Mouse (Mus musculus) kidney, postnatal 4 days (tissue): Measurements from ENCODE around the gene Irak2.
A peak's percentile ranks its signal among the peaks of the same experiment; 100 is the strongest.
"Not testable (repeated sequence)": the region's sequence is repeated elsewhere in the genome, so short reads cannot be mapped to it uniquely, and the experiment has no call there.

ENCODE experiments used
- DNase-seq, 2 experiments: peaks; one replicate each; pipeline ENCODE4 v3.0.0; 2021; ENCODE audit warnings: mixed read lengths in 2 of 2

Irak2 gene

DNA sequence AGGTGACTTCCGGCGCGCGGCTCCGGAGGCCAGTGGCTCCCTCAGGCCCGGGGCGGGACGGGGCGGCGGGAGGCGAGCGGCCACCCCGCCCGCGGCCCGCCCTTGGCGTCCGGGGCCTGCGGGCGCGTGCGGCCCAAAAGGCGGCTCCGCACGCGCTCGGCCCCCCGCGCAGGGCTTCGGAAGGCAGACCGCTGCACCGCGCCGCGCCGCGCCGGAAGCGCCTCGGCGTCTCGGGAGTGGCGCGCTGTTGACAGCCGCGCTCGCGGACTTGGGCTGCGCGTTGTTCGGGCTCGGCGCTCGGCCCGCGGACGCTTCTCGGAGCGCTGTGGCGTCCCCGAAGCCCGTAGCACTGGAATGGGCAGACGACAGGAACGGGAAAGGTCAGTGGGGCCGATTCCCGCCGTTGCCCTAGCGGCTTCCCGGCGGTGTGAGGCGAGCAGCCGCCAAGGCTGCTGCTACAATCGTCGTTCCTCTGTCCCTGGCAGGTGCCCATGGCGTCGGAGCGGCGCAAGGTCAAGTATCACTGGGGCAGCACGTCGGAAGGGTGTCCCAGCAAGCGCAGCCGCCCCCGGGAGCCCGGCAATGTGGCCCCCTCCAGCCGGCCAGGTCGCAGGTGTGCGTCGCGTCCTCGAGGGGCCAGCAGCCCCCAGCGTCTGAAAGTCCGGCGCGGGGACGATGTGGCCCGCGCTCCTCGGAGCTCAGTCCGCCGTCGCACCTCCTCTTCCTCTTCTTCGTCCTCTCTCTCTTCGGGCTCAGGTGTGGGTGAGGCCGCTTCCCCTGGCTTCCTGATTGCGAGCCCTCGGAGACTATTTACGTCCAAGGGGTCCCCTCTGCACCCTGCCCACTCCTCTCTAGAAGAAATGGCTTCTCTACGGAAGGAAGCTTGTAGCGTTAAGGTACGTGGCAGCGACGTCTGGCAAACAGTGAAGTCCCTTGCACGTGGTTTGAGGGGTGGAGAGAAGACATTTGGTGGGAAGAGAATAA is 59.2 kb downstream of the Irak2 start:
- DNase-seq = peak in 1 of 2 experiments; percentile 14

DNA sequence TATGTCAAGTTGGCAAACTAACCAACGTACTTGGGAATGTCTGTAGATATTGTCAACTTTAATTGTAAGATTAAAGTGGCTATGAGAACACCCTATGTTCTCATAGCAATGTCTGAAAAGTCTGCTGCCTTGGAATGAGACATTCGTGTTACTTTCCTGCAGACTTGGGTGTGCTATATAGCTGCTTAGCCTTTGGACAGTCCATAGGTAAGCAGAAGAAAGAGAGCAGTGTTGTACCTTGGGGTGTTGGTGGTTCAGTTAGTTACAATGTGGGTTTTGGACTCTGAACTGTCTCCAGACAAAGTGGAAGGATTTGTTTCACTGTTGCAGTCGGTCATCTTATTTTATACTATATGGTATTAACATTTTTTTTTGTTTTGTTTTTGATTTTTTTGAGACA is 74.5 kb downstream of the Irak2 start:
- no peak for DNase-seq

DNA sequence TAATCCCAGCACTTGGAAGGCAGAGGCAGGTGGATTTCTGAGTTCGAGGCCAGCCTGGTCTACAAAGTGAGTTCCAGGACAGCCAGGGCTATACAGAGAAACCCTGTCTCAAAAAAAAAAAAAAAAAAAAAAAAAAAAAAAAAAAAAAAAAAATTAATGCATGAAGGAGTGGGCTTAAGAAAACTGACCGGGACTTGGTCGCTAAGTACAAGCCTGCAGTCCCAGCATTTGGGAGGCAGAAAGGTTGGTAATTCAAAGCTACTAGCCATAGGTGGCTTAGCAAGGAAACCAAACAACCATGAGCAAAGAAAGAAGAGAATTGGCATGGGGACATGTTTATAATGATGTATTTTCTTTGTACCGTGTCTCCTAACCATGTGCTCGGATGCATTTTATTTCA is 75.1 kb downstream of the Irak2 start:
- not testable (repeated sequence) for DNase-seq

DNA sequence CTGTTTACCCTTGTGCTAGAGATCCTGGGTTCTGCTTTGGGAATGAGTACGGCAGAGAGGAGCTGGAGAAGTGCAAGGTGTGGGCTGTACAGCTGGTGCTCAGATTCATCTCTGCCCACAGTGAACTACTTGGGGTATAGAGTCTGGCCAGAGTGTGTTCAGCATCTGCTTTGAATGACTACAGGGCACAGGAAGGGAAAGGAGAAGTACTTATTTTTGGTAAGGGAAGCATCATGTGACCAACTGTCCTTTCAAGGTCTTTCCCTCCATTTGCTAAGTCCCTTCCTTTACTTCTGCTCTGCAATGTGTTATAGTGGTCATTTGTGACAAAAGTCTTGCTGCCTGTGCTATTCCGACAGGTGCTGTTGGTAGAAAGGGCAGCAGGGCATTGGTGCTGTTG is 76.0 kb downstream of the Irak2 start:
- no peak for DNase-seq

DNA sequence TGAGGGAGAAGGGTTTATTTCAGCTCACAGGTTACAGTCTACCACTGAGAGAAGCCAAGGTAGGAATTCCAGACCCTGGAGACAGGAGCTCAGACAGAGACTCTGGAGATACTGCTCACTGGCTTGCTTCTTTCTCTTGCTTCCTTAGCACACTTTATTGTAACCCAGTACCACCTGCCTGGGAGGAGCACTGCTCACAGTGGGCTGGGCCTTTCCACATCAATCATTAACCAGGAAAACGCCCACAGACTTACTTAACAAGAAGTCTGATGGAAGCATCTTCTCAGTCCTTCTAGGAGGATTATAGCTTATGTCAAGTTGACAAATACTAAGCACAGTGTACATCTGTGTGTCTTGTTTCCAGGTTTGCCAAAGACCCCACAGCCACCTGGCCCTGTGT is 76.5 kb downstream of the Irak2 start:
- peak; percentile 9 to 26 for DNase-seq

DNA sequence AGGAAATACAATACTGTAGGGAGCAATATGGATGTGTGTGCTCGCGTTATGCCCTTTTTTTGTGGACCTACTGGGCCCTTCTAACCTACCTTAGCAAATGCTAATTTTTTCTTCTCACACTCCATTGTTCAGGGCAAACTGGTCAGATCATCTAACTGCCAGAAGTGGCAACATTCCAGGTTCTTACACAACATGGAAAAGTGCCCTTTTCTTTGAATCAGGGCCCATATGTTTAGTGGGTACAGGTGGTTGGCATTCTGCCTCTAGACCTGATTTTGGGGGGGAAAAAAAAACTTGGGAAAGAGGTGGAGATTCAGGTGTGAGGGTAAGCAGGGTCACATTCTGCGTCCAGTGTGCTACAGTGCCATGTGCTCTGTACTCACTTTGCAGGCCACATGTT is 79.3 kb downstream of the Irak2 start:
- no peak for DNase-seq

DNA sequence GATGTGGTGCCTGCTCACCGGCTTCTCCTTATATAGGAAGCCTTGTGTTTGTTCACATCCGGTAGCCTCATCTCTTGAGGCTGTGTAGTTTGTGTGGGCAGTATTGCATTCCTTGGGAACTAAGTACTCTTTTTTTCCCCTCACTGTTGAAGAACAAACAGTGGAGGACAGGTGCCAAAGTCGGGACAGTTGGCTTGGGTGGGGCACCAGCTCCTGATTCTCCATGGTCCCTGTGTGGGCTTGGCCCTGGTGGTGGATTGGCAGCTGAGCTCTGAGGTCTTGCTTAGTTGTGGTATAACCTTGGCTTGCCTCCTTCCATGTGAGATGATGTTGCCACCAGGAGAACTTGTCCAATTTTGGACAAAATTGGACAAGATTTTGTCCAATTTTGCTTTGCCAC is 81.6 kb downstream of the Irak2 start, which contains the start of gene Ghrl:
Gene Ghrl (minus strand): TSS at position 3 of the 400 bp plus-strand sequence.
- DNase-seq = no peak

DNA sequence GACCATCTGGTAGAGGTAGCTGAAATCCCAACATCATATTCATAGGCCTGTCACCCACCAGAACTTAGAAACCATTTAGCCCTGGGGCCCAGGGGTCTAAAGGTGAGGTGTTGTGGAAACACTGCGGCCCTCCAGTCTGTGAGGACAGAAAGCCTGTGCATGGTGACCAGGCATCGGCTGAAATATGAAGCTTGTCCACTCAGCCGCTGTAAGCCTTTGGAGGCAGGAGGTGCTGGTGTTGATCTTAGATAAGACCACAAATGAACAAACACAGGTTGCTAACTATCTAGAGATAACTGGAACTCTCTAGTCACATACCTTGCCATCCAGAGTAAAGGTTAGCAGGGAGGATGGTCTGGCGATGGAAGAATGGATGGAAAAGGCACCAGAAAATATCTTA is 82.8 kb downstream of the Irak2 start:
- DNase-seq = no peak

DNA sequence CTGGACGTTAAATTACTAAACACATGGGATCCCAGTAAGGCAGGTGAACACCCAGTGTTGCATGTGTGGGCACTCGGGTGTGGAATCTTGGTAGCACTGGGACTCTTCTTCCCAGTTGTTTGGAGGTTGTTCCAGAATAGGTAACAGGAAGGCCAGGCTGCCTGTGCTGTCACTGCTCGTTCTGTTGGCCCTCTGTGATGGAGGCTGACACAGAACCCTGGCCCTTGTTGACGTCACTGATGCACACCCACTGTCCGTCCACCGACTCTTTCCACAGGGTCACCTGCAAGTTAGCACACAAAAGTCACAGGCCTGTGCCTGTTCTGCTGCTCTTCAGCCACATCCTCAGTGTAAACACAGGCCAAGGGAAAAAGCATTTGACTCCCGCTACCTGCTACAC is 89.9 kb downstream of the Irak2 start:
- DNase-seq = no peak

DNA sequence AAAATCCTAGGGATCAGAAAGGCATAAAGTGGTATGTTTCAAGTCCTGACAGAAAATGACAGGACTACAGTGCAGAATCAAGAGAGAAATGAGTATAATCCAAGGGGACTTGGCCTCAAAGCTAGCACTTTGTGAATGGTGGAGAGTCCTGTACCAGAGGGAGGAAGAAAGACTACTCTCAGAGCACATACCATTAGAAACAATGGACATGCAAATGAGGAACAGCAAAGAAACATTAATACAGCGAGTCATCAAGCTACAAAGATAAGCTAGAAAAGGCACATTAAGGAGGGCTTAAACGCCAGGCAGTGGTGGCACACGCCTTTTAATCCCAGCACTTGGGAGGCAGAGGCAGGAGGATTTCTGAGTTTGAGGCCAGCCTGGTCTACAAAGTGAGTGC is 93.0 kb downstream of the Irak2 start:
- no peak for DNase-seq

DNA sequence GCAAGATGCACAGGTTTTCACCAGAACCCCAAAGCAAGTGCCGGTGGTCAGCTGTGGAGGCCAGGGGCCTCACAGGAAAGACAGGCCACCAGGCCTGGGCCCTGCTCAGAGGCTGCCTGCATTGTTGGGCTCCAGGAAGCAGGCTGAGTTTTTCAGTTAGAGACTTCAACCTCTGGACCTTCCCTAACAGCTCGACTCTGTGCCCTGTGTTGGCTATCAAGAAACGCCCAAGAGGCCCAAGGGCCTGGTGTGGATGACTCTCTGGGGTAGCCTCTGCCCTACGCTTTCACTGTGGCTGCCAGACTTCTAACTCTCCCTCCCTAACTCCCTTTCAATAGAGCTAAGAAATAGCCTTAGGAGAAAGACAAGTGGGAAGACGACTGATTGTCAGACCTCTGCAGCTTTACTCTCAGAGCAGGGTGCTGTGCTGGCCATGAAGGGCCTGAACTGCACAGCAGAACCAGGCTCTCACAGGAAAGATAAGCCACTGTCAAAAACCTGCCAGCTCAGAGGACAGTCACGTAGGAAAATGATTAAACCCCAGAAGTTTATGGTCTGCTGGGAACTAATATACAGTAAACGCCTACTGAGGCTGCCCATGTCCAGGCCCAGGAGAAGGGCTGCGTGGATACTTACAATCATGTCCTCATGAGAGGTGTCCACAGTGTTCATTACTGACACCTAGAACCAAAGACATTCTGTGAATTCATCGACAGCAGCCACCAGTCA is 99.2 kb downstream of the Irak2 start:
- no peak for DNase-seq

DNA sequence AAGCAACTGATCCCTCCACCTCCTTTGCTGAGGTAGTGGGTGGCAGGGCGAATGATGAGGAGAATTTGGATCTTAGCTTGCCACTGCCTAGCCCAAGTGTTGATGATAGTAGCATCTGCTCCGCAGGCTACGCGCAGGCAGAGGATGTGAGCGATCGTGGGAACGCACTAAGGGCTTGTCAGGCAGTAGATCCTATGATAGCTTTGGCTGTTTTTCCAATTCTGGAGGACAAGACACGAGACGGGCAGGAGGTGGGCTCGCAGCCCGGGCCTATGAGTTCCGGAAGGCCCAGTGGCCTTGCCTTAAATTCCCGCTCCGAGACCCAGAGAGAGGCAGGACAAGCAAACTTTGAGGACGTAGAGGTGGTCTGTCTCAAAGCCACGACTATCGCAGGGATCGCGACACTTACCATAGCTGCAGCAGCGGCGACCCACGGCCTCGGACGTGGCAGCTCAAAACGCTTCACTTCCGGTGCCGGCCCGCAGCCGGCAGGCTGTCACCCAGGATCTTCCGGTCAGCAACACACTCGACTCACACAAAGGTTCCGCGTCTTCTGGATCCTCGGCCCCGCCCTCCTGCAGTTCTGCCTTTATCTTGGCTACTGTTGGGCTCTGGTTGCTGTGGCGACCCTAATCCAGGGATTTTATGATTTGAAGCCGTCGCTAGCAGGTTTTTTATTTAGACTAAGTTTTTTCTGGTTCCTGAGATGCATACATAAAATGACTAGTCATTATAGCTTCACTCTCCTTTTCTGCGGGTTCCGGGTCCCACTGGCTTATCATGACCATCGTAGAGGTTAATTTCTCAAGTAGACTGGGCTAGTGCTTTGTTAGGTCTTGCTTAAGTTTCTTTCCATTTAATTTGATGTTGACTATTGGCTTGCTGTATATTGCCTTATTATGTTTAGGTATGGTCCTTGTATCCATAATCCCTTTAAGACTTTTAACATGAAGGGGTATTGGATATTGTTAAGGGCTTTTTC is 102.3 kb downstream of the Irak2 start, which contains the start of gene Sec13:
Gene Sec13 (minus strand): TSS at position 508 of the 982 bp plus-strand sequence.
- peak; percentile 91 to 92 for DNase-seq

DNA sequence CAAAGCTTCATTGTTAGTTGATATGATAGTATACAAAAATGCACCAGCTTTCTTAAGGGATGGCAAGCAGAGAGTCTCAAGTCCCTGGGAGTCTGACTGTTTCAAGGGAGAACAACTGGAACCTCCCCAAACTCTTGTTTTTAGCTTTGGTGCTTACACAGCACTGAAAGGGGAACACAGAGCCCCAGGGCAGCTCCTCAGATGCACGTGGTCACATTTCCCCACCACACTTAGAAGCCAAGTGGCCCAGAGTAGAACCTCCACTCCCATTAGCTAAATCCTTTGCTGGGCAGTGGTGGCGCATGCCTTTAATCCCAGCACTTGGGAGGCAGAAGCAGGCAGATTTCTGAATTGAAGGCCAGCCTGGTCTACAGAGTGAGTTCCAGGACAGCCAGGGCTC is 103.2 kb downstream of the Irak2 start:
- no peak for DNase-seq

DNA sequence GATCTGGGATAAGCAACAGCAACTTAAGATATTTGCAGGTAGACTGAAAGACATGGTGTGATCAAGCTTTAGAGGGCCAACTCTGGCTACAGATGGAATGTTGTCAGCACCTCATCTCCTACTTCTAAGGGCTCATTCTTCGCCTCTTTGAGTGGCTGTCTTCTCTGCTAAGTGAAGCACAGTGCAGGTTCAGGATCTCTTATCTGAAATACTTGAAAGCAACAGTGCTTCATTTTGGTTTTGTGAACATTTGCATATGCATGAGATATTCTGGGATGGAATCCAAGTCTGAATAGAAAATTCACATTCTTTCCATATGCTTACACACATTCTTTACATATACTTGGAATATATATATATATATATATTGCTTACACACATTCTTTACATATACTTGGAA is 104.1 kb downstream of the Irak2 start:
- DNase-seq = no peak

DNA sequence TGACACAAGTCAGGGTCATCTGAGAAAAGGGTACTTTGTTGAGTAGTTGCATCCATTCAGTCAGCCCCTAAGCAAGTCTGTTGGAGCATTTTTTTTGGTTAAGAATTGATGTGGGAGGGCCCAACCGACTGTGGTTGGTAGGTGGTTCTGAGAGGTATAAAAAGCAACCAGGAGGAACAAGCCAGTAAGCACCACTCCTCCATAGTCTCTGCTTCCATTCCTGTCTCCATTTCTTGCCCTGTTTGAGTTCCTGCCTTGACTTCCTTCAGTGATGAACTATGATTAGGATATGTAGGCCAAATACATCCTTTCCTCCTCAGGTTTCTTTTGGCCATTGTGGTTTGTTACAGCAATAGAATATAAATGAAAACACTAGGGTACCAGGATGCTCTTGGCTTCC is 104.8 kb downstream of the Irak2 start:
- DNase-seq = no peak
